Mouse (Mus musculus): ENCODE data around the gene Nfatc3. TPM values are rescaled to one million over a fixed set of nuclear protein-coding genes. Genes with fewer than 3 reads are reported as not detected.

Gene Nfatc3
- polyA plus RNA-seq, 1 experiment from 2014 or later = 4.3 TPM

GRCm38 (mm10) chr8:106038721-106039120 lies 19.9 kb upstream of the Nfatc3 start:
- 88% methylated on average over 10 of the region's 10 CpGs for WGBS
- H3K36me3 ChIP-seq (ENCODE audit: control insufficient read depth, insufficient read depth) = no peaks in the 10 kb centered on the region

GRCm38 (mm10) chr8:106039605-106040004 lies 19.0 kb upstream of the Nfatc3 start:
- Histone ChIP-seq H3K4me3 (ENCODE audit: low read length) (no peak overlapping the region), H3K36me3 (ENCODE audit: control insufficient read depth, insufficient read depth) (no peaks in the 10 kb centered on the region), H3K27ac (ENCODE audit: low read length) (no peak overlapping the region), H3K9me3 (replicated peaks; ENCODE audit: control insufficient read depth, low read length) (no peaks in the 10 kb centered on the region), H3K9ac (ENCODE audit: low read length) (no peak overlapping the region), H3K4me2 (ENCODE audit: low read depth, low read length) (no peak overlapping the region), H3K4me1 (ENCODE audit: control insufficient read depth, insufficient read depth, low read length) (no peaks in the 10 kb centered on the region), H3K27me3 (ENCODE audit: control insufficient read depth, insufficient read depth, low read length) (no peaks in the 10 kb centered on the region)
- ATAC-seq (replicated peaks; ENCODE audit: extremely low read depth, insufficient read depth, low FRiP score) = no peak
- 78% methylated on average over 4 of the region's 4 CpGs for WGBS

More at GRCm38 (mm10) chr8:106038721-106039120, 19.9 kb upstream of the Nfatc3 start:
- Histone ChIP-seq H3K4me3 (ENCODE audit: low read length) (no peak overlapping the region), H3K9me3 (replicated peaks; ENCODE audit: control insufficient read depth, low read length) (no peaks in the 10 kb centered on the region), H3K27me3 (ENCODE audit: control insufficient read depth, insufficient read depth, low read length) (no peaks in the 10 kb centered on the region), H3K27ac (ENCODE audit: low read length) (no peak overlapping the region), H3K4me1 (ENCODE audit: control insufficient read depth, insufficient read depth, low read length) (no peaks in the 10 kb centered on the region), H3K9ac (ENCODE audit: low read length) (no peak overlapping the region), H3K4me2 (ENCODE audit: low read depth, low read length) (no peak overlapping the region)
- ATAC-seq (replicated peaks; ENCODE audit: extremely low read depth, insufficient read depth, low FRiP score) = no peak

GRCm38 (mm10) chr8:106040218-106040617 lies 18.4 kb upstream of the Nfatc3 start:
- ATAC-seq (replicated peaks; ENCODE audit: extremely low read depth, insufficient read depth, low FRiP score) = no peak
- Histone ChIP-seq H3K4me2 (ENCODE audit: low read depth, low read length) (no peak overlapping the region), H3K4me3 (ENCODE audit: low read length) (no peak overlapping the region), H3K4me1 (ENCODE audit: control insufficient read depth, insufficient read depth, low read length) (no peaks in the 10 kb centered on the region), H3K27ac (ENCODE audit: low read length) (no peak overlapping the region), H3K9me3 (replicated peaks; ENCODE audit: control insufficient read depth, low read length) (no peaks in the 10 kb centered on the region), H3K27me3 (ENCODE audit: control insufficient read depth, insufficient read depth, low read length) (no peaks in the 10 kb centered on the region), H3K36me3 (ENCODE audit: control insufficient read depth, insufficient read depth) (no peaks in the 10 kb centered on the region), H3K9ac (ENCODE audit: low read length) (no peak overlapping the region)
- 47% methylated on average over 4 of the region's 4 CpGs for WGBS

GRCm38 (mm10) chr8:106043055-106043454 lies 15.6 kb upstream of the Nfatc3 start:
- H3K9me3 ChIP-seq (replicated peaks; ENCODE audit: control insufficient read depth, low read length) = no peaks in the 10 kb centered on the region
- H3K4me1 ChIP-seq (ENCODE audit: control insufficient read depth, insufficient read depth, low read length) = no peaks in the 10 kb centered on the region
- no peak overlapping the region for H3K9ac ChIP-seq (ENCODE audit: low read length)
- H3K27ac ChIP-seq (ENCODE audit: low read length) = no peak overlapping the region
- no peak for ATAC-seq (replicated peaks; ENCODE audit: extremely low read depth, insufficient read depth, low FRiP score)
- H3K36me3 ChIP-seq (ENCODE audit: control insufficient read depth, insufficient read depth) = no peaks in the 10 kb centered on the region
- H3K4me3 ChIP-seq (ENCODE audit: low read length) = no peak overlapping the region
- H3K27me3 ChIP-seq (ENCODE audit: control insufficient read depth, insufficient read depth, low read length) = no peaks in the 10 kb centered on the region
- 86% methylated on average over 2 of the region's 2 CpGs for WGBS
- H3K4me2 ChIP-seq (ENCODE audit: low read depth, low read length) = no peak overlapping the region

GRCm38 (mm10) chr8:106044151-106044550 lies 14.5 kb upstream of the Nfatc3 start:
- Histone ChIP-seq H3K27me3 (ENCODE audit: control insufficient read depth, insufficient read depth, low read length) (no peaks in the 10 kb centered on the region), H3K27ac (ENCODE audit: low read length) (no peak overlapping the region), H3K4me3 (ENCODE audit: low read length) (no peak overlapping the region), H3K4me2 (ENCODE audit: low read depth, low read length) (no peak overlapping the region), H3K4me1 (ENCODE audit: control insufficient read depth, insufficient read depth, low read length) (no peaks in the 10 kb centered on the region), H3K36me3 (ENCODE audit: control insufficient read depth, insufficient read depth) (no peaks in the 10 kb centered on the region), H3K9ac (ENCODE audit: low read length) (no peak overlapping the region), H3K9me3 (replicated peaks; ENCODE audit: control insufficient read depth, low read length) (no peaks in the 10 kb centered on the region)
- 69% methylated on average over 3 of the region's 3 CpGs for WGBS
- ATAC-seq (replicated peaks; ENCODE audit: extremely low read depth, insufficient read depth, low FRiP score) = no peak

GRCm38 (mm10) chr8:106046872-106047559 lies 11.6 kb upstream of the Nfatc3 start:
- ATAC-seq (replicated peaks; ENCODE audit: extremely low read depth, insufficient read depth, low FRiP score) = no peak
- no peaks in the 10 kb centered on the region for H3K36me3 ChIP-seq (ENCODE audit: control insufficient read depth, insufficient read depth)

GRCm38 (mm10) chr8:106047854-106048630 lies 10.6 kb upstream of the Nfatc3 start:
- no peaks in the 10 kb centered on the region for H3K4me1 ChIP-seq (ENCODE audit: control insufficient read depth, insufficient read depth, low read length)
- no peaks in the 10 kb centered on the region for H3K36me3 ChIP-seq (ENCODE audit: control insufficient read depth, insufficient read depth)
- no peaks in the 10 kb centered on the region for H3K9me3 ChIP-seq (replicated peaks; ENCODE audit: control insufficient read depth, low read length)
- no peak overlapping the region for H3K4me2 ChIP-seq (ENCODE audit: low read depth, low read length)
- 75% methylated on average over 5 of the region's 5 CpGs for WGBS
- H3K9ac ChIP-seq (ENCODE audit: low read length) = no peak overlapping the region
- ATAC-seq (replicated peaks; ENCODE audit: extremely low read depth, insufficient read depth, low FRiP score) = no peak
- no peak overlapping the region for H3K4me3 ChIP-seq (ENCODE audit: low read length)
- no peaks in the 10 kb centered on the region for H3K27me3 ChIP-seq (ENCODE audit: control insufficient read depth, insufficient read depth, low read length)
- no peak overlapping the region for H3K27ac ChIP-seq (ENCODE audit: low read length)

More at GRCm38 (mm10) chr8:106046872-106047559, 11.6 kb upstream of the Nfatc3 start:
- Histone ChIP-seq H3K4me3 (ENCODE audit: low read length) (no peak overlapping the region), H3K9me3 (replicated peaks; ENCODE audit: control insufficient read depth, low read length) (no peaks in the 10 kb centered on the region), H3K4me1 (ENCODE audit: control insufficient read depth, insufficient read depth, low read length) (no peaks in the 10 kb centered on the region), H3K4me2 (ENCODE audit: low read depth, low read length) (no peak overlapping the region), H3K27me3 (ENCODE audit: control insufficient read depth, insufficient read depth, low read length) (no peaks in the 10 kb centered on the region), H3K9ac (ENCODE audit: low read length) (no peak overlapping the region), H3K27ac (ENCODE audit: low read length) (no peak overlapping the region)
- WGBS = 84% methylated on average over 11 of the region's 11 CpGs

- Histone ChIP-seq H3K27me3 (ENCODE audit: control insufficient read depth, insufficient read depth, low read length) (no peaks in the 10 kb centered on the region), H3K9ac (ENCODE audit: low read length) (no peak overlapping the region), H3K4me3 (ENCODE audit: low read length) (no peak overlapping the region), H3K9me3 (replicated peaks; ENCODE audit: control insufficient read depth, low read length) (no peaks in the 10 kb centered on the region), H3K27ac (ENCODE audit: low read length) (no peak overlapping the region), H3K4me1 (ENCODE audit: control insufficient read depth, insufficient read depth, low read length) (no peaks in the 10 kb centered on the region), H3K36me3 (ENCODE audit: control insufficient read depth, insufficient read depth) (0 out of 2 replicates have a peak, but pooled peaks cover 6% of the 10 kb centered on the region), H3K4me2 (ENCODE audit: low read depth, low read length) (no peak overlapping the region)
- ATAC-seq (replicated peaks; ENCODE audit: extremely low read depth, insufficient read depth, low FRiP score) = no peak
- WGBS = 91% methylated on average over 6 of the region's 6 CpGs
Measured at GRCm38 (mm10) chr8:106049840-106050239, 8.8 kb upstream of the Nfatc3 start.

- WGBS = 77% methylated on average over 3 of the region's 3 CpGs
- 0 out of 2 replicates have a peak, but pooled peaks cover 6% of the 10 kb centered on the region for H3K36me3 ChIP-seq (ENCODE audit: control insufficient read depth, insufficient read depth)
- no peak overlapping the region for H3K4me3 ChIP-seq (ENCODE audit: low read length)
- H3K4me2 ChIP-seq (ENCODE audit: low read depth, low read length) = no peak overlapping the region
- H3K27me3 ChIP-seq (ENCODE audit: control insufficient read depth, insufficient read depth, low read length) = no peaks in the 10 kb centered on the region
- no peaks in the 10 kb centered on the region for H3K4me1 ChIP-seq (ENCODE audit: control insufficient read depth, insufficient read depth, low read length)
- H3K9ac ChIP-seq (ENCODE audit: low read length) = no peak overlapping the region
- no peak for ATAC-seq (replicated peaks; ENCODE audit: extremely low read depth, insufficient read depth, low FRiP score)
- no peaks in the 10 kb centered on the region for H3K9me3 ChIP-seq (replicated peaks; ENCODE audit: control insufficient read depth, low read length)
- H3K27ac ChIP-seq (ENCODE audit: low read length) = no peak overlapping the region
Measured at GRCm38 (mm10) chr8:106051068-106051467, 7.6 kb upstream of the Nfatc3 start.

Data from heart, embryonic 16.5 days (tissue).